In genomic region chr4:102895866-102896265, GRCm38 (mm10) we compare ENCODE assay signal across 26 mouse cellular contexts.
DNase-seq lines count a peak whose midpoint lies in the region; ATAC-seq and TF ChIP-seq lines count a peak whose summit lies in the region.
"Had no signal": no experiment of that assay in that cellular context is flagged by ENCODE, and none has a peak within 500 bp of the region (broad histone marks: within the 10 kb centered on the region; RNA-seq: fewer than 3 reads in every experiment).

No protein-coding gene starts in this region.

- 97% methylated on average over 2 of the region's 2 CpGs for WGBS in kidney, embryonic 15.5 days
- 93% methylated on average over 2 of the region's 2 CpGs for whole genome bisulfite sequencing in thymus, adult 2 months

- no peak overlapping the region for H3K9ac ChIP-seq in kidney, embryonic 15.5 days
- H3K9ac ChIP-seq: embryonic facial prominence, embryonic 13.5 days; embryonic facial prominence, embryonic 15.5 days; forebrain, embryonic 12.5 days had no signal

- H3K36me3 ChIP-seq in kidney, embryonic 15.5 days = peaks cover 5% of the 10 kb centered on the region; the same call in 1 of the 2 replicates
- no peaks in the 10 kb centered on the region for H3K36me3 ChIP-seq in thymus, adult 2 months (ENCODE audit: control insufficient read depth, insufficient read depth, low read length)
- H3K36me3 ChIP-seq: embryonic facial prominence, embryonic 13.5 days; embryonic facial prominence, embryonic 15.5 days; forebrain, embryonic 10.5 days had no signal

- H3K4me1 ChIP-seq in kidney, embryonic 15.5 days = no peaks in the 10 kb centered on the region
- H3K4me1 ChIP-seq in thymus, adult 2 months (replicated peaks; ENCODE audit: control insufficient read depth, insufficient read depth, low read length) = peaks cover 3% of the 10 kb centered on the region; the same call in 1 of the 2 replicates
- H3K4me1 ChIP-seq: embryonic facial prominence, embryonic 13.5 days; embryonic facial prominence, embryonic 15.5 days; forebrain, embryonic 10.5 days; forebrain, embryonic 12.5 days had no signal

- H3K27me3 ChIP-seq in kidney, embryonic 15.5 days = no peaks in the 10 kb centered on the region
- no peaks in the 10 kb centered on the region for H3K27me3 ChIP-seq in thymus, adult 2 months (ENCODE audit: control insufficient read depth, insufficient read depth, low read length)
- H3K27me3 ChIP-seq: CH12.LX; embryonic facial prominence, embryonic 13.5 days; embryonic facial prominence, embryonic 15.5 days; forebrain, embryonic 12.5 days had no signal

- no peak overlapping the region for H3K4me3 ChIP-seq in kidney, embryonic 15.5 days (replicated peaks)
- no peak overlapping the region for H3K4me3 ChIP-seq in thymus, adult 2 months (ENCODE audit: control insufficient read depth, insufficient read depth, low read length)
- H3K4me3 ChIP-seq: embryonic facial prominence, embryonic 13.5 days; embryonic facial prominence, embryonic 15.5 days; erythroblast, embryonic 14.5 days; forebrain, embryonic 10.5 days; forebrain, embryonic 12.5 days had no signal

- no peak for ATAC-seq in kidney, embryonic 15.5 days (replicated peaks; ENCODE audit: low FRiP score)
- ATAC-seq: CD4-positive, CD25-positive, alpha-beta regulatory T cell, adult 4 months; forebrain, embryonic 14.5 days; forebrain, embryonic 16.5 days had no signal

- H3K9me3 ChIP-seq in kidney, embryonic 15.5 days (replicated peaks) = 0 out of 2 replicates have a peak, but pooled peaks cover 4% of the 10 kb centered on the region
- H3K9me3 ChIP-seq: embryonic facial prominence, embryonic 15.5 days had no signal

- H3K27ac ChIP-seq in kidney, embryonic 15.5 days = no peak overlapping the region
- no peak overlapping the region for H3K27ac ChIP-seq in thymus, adult 2 months (ENCODE audit: control insufficient read depth, insufficient read depth, low read length)
- H3K27ac ChIP-seq: embryonic facial prominence, embryonic 13.5 days; embryonic facial prominence, embryonic 15.5 days; forebrain, embryonic 10.5 days; forebrain, embryonic 12.5 days had no signal

- no peak for TF ChIP-seq CTCF in thymus, adult 2 months (IDR thresholded peaks at IDR 0.05; ENCODE audit: borderline replicate concordance, control insufficient read depth, extremely low read depth, insufficient read depth, low read length, poor library complexity)

- no peak overlapping the region for H3K4me2 ChIP-seq in kidney, embryonic 15.5 days
- H3K4me2 ChIP-seq: embryonic facial prominence, embryonic 13.5 days; embryonic facial prominence, embryonic 15.5 days; forebrain, embryonic 12.5 days had no signal

- no peak for TF ChIP-seq POLR2A in thymus, adult 2 months (IDR thresholded peaks at IDR 0.05; ENCODE audit: control insufficient read depth, extremely low read depth, insufficient read depth, low read length, poor library complexity)

- peak; percentile 43 for DNase-seq in heart, adult 11 months
- DNase-seq in heart, adult 8-10 months (ENCODE audit: low spot score) = no peak
- peak; percentile 20 for DNase-seq in kidney, adult 9 months
- peak; percentile 8 for DNase-seq in ES-CJ7 (ENCODE audit: low read depth, low spot score)
- no peak for DNase-seq in thymus, adult 2 months
- DNase-seq: adrenal gland, adult 2 months; adrenal gland, postnatal 10 days; adrenal gland, postnatal 25 days; B cell, adult 2 months; cerebellum, adult 11 months; cerebellum, adult 18-20 months; cerebellum, adult 8-10 months; cerebellum, adult 9-11 months; cerebellum, postnatal 14 days; cerebellum, postnatal 36 days; embryo, embryonic 11 days had no signal

Comparison
In these comparisons a context has a peak if more than half of its experiments do, and no peak if none do; other contexts are left out.
1. DNase-seq: peak in heart, adult 11 months (single experiment), kidney, adult 9 months (single experiment) and ES-CJ7 (single experiment); none in heart, adult 8-10 months (single experiment) and thymus, adult 2 months (single experiment).